Mouse (Mus musculus): ENCODE data around the gene Slc24a1. TPM values are rescaled to one million over a fixed set of nuclear protein-coding genes. Genes with fewer than 3 reads are reported as not detected.

The Slc24a1 gene
- 0.05 TPM for polyA plus RNA-seq (2014; fragmentation: Illumina TruSeq; extraction: RNeasy Lipid Tissue Mini Kit (QIAGEN cat#74804); ENCODE audit: low read depth, low replicate concordance)

GRCm38 (mm10) chr9:64951161-64951657, at the start of gene Slc24a1:
Gene Slc24a1 (minus strand): TSS chr9:64951607.

GRCm38 (mm10) chr9:64960117-64960977, 8.9 kb upstream of the Slc24a1 start, which contains the start of gene Ints14:
Gene Ints14 (plus strand): TSS chr9:64960905.

Other genes with a start within 250 kb of the Slc24a1 start
- gene Rab11a, start 213.8 kb downstream of the Slc24a1 start, polyA plus RNA-seq (2014; fragmentation: Illumina TruSeq; extraction: RNeasy Lipid Tissue Mini Kit (QIAGEN cat#74804); ENCODE audit: low read depth, low replicate concordance): 180 TPM
- 8.1 TPM for gene Dennd4a, start 140.3 kb downstream of the Slc24a1 start, polyA plus RNA-seq (2014; fragmentation: Illumina TruSeq; extraction: RNeasy Lipid Tissue Mini Kit (QIAGEN cat#74804); ENCODE audit: low read depth, low replicate concordance)
- gene Ints14, start 9.3 kb upstream of the Slc24a1 start, polyA plus RNA-seq (2014; fragmentation: Illumina TruSeq; extraction: RNeasy Lipid Tissue Mini Kit (QIAGEN cat#74804); ENCODE audit: low read depth, low replicate concordance): 17.3 TPM
- gene Hacd3, start 70.1 kb upstream of the Slc24a1 start, polyA plus RNA-seq (2014; fragmentation: Illumina TruSeq; extraction: RNeasy Lipid Tissue Mini Kit (QIAGEN cat#74804); ENCODE audit: low read depth, low replicate concordance): 49.9 TPM
- gene Dpp8, start 80.8 kb upstream of the Slc24a1 start, polyA plus RNA-seq (2014; fragmentation: Illumina TruSeq; extraction: RNeasy Lipid Tissue Mini Kit (QIAGEN cat#74804); ENCODE audit: low read depth, low replicate concordance): 51.4 TPM
- 2.6 TPM for gene Igdcc4, start 149.9 kb upstream of the Slc24a1 start, polyA plus RNA-seq (2014; fragmentation: Illumina TruSeq; extraction: RNeasy Lipid Tissue Mini Kit (QIAGEN cat#74804); ENCODE audit: low read depth, low replicate concordance)
- gene Igdcc3, start 189.6 kb upstream of the Slc24a1 start, polyA plus RNA-seq (2014; fragmentation: Illumina TruSeq; extraction: RNeasy Lipid Tissue Mini Kit (QIAGEN cat#74804); ENCODE audit: low read depth, low replicate concordance): 0.51 TPM
- 17.0 TPM for gene Parp16, start 243.7 kb upstream of the Slc24a1 start, polyA plus RNA-seq (2014; fragmentation: Illumina TruSeq; extraction: RNeasy Lipid Tissue Mini Kit (QIAGEN cat#74804); ENCODE audit: low read depth, low replicate concordance)